Mouse (Mus musculus) C2C12 (cell line): ENCODE results near the gene Lingo3. TPM values are rescaled to one million over a fixed set of nuclear protein-coding genes. Genes with fewer than 3 reads are reported as not detected.

Experiments used
- H3K27me3 ChIP-seq: one replicate; pipeline ENCODE4 v1.6.1; 2011; ENCODE audit not compliant: control insufficient read depth, insufficient read depth, insufficient read length
- H3K36me3 ChIP-seq: one replicate; pipeline ENCODE4 v1.6.1; 2011; ENCODE audit not compliant: control insufficient read depth, insufficient read depth
- H3K4me3 ChIP-seq: one replicate; pipeline ENCODE4 v1.5.1; 2011; ENCODE audit warnings: mild to moderate bottlenecking, control low read depth; ENCODE audit not compliant: poor library complexity, insufficient read depth, severe bottlenecking
- H3K79me2 ChIP-seq: one replicate; pipeline ENCODE4 v1.6.1; 2011; ENCODE audit not compliant: control insufficient read depth, insufficient read depth
- H3K79me3 ChIP-seq: one replicate; pipeline ENCODE4 v1.6.1; 2011; ENCODE audit warnings: low read depth, control low read depth
- H3ac ChIP-seq: one replicate; pipeline ENCODE3; 2011; ENCODE audit warnings: low read depth; ENCODE audit not compliant: control insufficient read depth, insufficient read length
- CEBPB ChIP-seq: IDR thresholded peaks from one replicate; pipeline ENCODE4 v1.6.1; 2011; ENCODE audit warnings: low read depth, mild to moderate bottlenecking, control low read depth, moderate library complexity
- CTCF ChIP-seq: IDR thresholded peaks from one replicate; pipeline ENCODE4 v1.5.1; 2011; ENCODE audit not compliant: control insufficient read depth, insufficient read depth, insufficient read length
- FOSL1 ChIP-seq: IDR thresholded peaks from one replicate; pipeline ENCODE4 v1.8.0; 2011; ENCODE audit warnings: mild to moderate bottlenecking, low read length; ENCODE audit not compliant: poor library complexity, insufficient read depth, severe bottlenecking
- MAX ChIP-seq: IDR thresholded peaks from one replicate; pipeline ENCODE4 v1.6.1; 2011; ENCODE audit warnings: mild to moderate bottlenecking, control low read depth
- MYOD1 ChIP-seq: IDR thresholded peaks from one replicate; pipeline ENCODE4 v1.6.1; 2011; ENCODE audit warnings: low read depth; ENCODE audit not compliant: control insufficient read depth, insufficient read length
- MYOG ChIP-seq: IDR thresholded peaks from one replicate; pipeline ENCODE4 v1.6.1; 2011; ENCODE audit not compliant: control insufficient read depth, insufficient read length; ENCODE audit errors: extremely low read depth
- USF1 ChIP-seq: IDR thresholded peaks from one replicate; pipeline ENCODE4 v1.6.1; 2011; ENCODE audit warnings: low read depth, mild to moderate bottlenecking, control low read depth, moderate library complexity
- long read RNA-seq, 2 experiments: library from polyadenylated mRNA; unstranded; transcript quantifications; one replicate each; pipeline ENCODE4 v2.0.0; 2019 to 2020
- polyA plus RNA-seq: library from polyadenylated mRNA; unstranded; fragments of >200 nt; fragmentation: generic; extraction: Trizol; gene quantifications from one replicate; pipeline ENCODE4 v1.2.1, GENCODE M21; 2012; ENCODE audit warnings: missing spikeins

Gene Lingo3
- 0.05 TPM for polyA plus RNA-seq
- long read RNA-seq, experiment 1 = 0 reads
- long read RNA-seq, experiment 2 = 0 reads

DNA sequence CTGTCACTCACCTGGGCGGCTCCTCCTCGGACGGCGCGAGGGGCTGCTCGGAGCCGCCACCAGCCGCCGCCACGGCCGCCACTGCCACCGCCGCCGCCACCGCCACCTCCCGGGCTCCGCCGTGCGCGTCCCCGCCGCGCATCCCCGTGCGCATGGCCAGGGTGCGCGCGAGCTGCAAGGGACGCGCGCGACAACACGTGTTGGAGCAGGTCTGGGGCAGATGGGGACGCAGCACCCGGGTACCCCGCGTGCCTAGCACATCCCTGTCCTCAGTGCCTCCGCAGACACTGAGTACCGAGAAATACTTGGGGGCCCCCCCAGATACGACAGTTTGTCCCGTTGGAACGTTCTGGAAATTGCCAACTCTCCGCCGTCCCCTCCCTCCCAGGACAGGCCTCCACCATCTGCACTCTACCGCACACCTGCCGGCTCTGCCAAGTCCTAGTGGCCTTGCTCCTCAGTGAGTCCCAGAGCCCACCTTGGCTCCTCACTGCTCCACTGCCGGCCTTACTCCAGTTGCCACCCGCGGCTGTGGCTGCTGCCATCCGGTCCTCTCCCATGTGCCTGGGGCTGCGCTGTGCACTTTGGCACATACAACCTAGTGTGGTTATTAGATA lies at the start of gene Lingo3:
TSS of gene Lingo3 (minus strand) at position 109 of the 617 bp plus-strand sequence.
- Histone ChIP-seq H3K4me3 (no peak within 1 kb of the TSS), H3K36me3 (no peaks in the 10 kb centered on the region), H3ac (no peak within 1 kb of the TSS), H3K79me3 (no peaks in the 10 kb centered on the region), H3K79me2 (no peaks in the 10 kb centered on the region), H3K27me3 (peaks cover 41% of the 10 kb centered on the region)
- TF ChIP-seq CTCF (no peak), CEBPB (no peak), MYOD1 (no peak)

DNA sequence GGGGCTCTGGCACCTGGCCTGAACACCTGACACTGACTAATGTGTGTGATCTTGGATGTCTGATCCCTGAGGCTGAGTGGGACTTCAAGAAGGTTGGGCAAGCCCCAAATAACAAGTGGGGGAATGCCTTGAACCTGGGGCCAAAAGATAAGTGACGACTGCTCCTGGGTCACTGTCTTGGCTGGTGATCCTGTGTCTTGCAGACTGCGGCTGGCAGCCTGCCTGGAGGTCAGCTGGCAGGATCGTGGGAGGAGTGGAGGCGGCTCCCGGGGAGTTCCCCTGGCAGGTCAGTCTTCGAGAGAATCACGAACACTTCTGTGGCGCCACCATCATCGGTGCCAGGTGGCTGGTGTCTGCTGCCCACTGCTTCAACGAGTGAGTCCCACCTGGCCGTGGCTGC lies 43.3 kb upstream of the Lingo3 start:
- no peak for TF ChIP-seq MYOD1
- TF ChIP-seq FOSL1 = no peak
- Histone ChIP-seq H3K79me3 (no peaks in the 10 kb centered on the region), H3ac (no peak overlapping the region), H3K36me3 (no peaks in the 10 kb centered on the region), H3K27me3 (peaks cover 23% of the 10 kb centered on the region), H3K4me3 (no peak overlapping the region), H3K79me2 (no peaks in the 10 kb centered on the region)

DNA sequence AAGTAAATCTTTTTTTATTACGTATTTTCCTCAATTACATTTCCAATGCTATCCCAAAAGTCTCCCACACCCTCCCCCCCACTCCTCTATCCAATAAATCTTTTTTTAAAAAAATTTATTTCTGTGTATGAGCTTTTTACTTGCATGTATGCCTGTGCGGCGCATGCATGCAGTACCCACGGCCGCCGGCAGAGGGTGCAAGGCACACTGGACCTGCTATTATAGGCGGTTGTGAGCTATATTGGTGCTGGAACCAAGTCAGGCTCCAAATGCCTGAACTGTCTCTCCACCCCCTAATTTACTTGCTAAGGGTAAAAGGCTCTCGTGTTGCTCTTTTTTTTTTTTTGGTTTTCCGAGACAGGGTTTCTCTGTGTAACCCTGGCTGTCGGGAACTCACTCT lies 37.5 kb upstream of the Lingo3 start:
- no peaks in the 10 kb centered on the region for H3K79me3 ChIP-seq
- H3K36me3 ChIP-seq = no peaks in the 10 kb centered on the region
- no peak for TF ChIP-seq FOSL1
- TF ChIP-seq CTCF = peak; percentile 92
- H3ac ChIP-seq = no peak overlapping the region
- peaks cover 7% of the 10 kb centered on the region for H3K27me3 ChIP-seq
- no peak overlapping the region for H3K4me3 ChIP-seq
- no peaks in the 10 kb centered on the region for H3K79me2 ChIP-seq

DNA sequence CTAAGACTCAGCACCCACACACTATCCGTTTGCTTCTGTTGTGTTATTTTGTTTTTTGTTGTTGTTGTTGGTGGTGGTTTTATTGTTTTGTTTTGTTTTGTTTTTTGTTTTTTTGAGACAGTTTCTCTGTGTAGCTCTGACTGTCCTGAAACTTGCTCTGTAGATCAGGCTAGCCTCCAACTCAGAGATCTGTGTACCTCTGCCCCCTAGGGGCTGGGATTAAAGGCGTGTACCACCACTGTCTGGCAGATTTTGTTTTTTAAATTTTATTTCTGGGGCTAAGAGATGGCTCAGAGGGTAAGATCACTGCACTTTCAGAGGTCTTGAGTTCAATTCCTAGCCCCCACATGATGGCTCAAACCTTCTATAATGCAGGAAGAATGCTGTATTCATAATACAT lies 37.1 kb upstream of the Lingo3 start:
- Histone ChIP-seq H3K4me3 (no peak overlapping the region), H3ac (no peak overlapping the region), H3K79me2 (no peaks in the 10 kb centered on the region), H3K27me3 (peaks cover 7% of the 10 kb centered on the region), H3K79me3 (no peaks in the 10 kb centered on the region), H3K36me3 (no peaks in the 10 kb centered on the region)
- TF ChIP-seq USF1 (no peak), MYOG (no peak), MYOD1 (no peak), CTCF (no peak), CEBPB (no peak), FOSL1 (no peak), MAX (no peak)

DNA sequence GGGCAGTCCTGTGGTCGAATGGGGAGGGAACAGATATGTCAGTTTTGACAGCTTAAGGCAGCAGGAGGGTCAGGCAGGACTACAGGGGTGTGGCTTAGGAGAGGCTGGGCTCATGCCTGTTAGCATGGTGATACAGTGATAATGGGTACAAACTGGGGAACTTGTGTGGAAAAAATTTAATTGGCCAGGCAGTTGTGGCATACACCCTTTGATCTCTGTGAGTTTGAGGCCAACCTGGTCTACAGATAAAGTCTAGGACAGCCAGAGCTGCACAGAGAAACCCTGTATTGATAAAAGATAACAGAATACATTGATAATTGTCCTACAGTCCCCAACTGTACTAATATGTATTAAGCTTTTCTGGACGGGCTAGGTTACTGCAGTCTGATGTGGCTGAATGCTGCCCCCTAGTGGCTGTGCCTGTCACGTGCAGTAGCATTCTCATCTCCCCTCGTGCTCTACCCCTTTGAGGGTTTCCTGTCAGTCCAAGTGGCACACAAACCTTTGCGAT lies 36.3 kb upstream of the Lingo3 start:
- no peak overlapping the region for H3ac ChIP-seq
- TF ChIP-seq CEBPB (no peak), MYOG (no peak), FOSL1 (no peak), MYOD1 (no peak), CTCF (peak; percentile 90), USF1 (peak; percentile 84), MAX (peak; percentile 96)

DNA sequence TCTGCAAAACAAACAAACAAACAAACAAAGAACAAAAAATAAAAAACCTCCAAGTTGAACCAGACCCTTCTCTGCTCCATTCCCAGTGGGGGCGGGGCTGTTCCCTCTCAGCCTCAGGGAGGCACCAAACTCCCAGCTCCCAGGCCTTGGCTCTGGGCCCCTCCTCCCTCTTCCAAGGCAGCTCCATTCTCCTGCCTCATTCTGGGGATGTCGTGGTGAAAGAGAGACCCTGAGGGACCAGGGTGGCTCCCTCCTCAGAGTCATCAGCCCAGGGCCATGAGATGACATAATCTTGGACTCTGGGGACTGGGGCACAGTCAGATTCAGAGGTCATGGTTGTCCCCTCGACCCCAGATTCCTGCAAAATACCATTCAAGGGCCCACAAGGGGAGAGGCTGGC lies 32.8 kb upstream of the Lingo3 start:
- Histone ChIP-seq H3K79me2 (no peaks in the 10 kb centered on the region), H3ac (no peak overlapping the region), H3K27me3 (peaks cover 4% of the 10 kb centered on the region), H3K36me3 (no peaks in the 10 kb centered on the region), H3K79me3 (no peaks in the 10 kb centered on the region), H3K4me3 (no peak overlapping the region)
- TF ChIP-seq MYOD1 = no peak
- TF ChIP-seq USF1 = no peak
- no peak for TF ChIP-seq MYOG
- TF ChIP-seq MAX = no peak
- no peak for TF ChIP-seq FOSL1
- TF ChIP-seq CTCF = no peak
- TF ChIP-seq CEBPB = no peak

More for the DNA sequence above, 36.3 kb upstream of the Lingo3 start:
- Histone ChIP-seq H3K4me3 (no peak overlapping the region), H3K36me3 (no peaks in the 10 kb centered on the region), H3K79me2 (no peaks in the 10 kb centered on the region), H3K79me3 (no peaks in the 10 kb centered on the region), H3K27me3 (peaks cover 4% of the 10 kb centered on the region)

DNA sequence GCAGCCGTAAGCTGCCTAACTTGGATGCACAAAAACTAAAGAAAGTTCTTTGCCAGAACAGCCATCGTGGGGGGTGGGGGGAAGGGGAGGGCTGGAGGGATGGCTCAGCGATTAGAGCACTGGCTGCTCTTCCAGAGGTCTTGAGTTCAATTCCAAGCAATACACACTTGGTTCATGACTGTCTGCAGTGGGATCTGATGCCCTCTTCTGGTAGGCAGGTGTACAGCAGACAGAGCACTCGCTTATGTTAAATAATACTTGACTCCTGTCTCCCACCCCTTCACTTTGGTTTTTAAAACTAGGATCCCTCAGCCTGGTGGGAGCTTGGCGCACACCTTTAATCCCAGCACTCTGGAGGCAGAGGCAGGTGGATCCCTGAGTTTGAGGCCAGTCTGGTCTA lies 32.2 kb upstream of the Lingo3 start:
- Histone ChIP-seq H3K4me3 (no peak overlapping the region), H3K36me3 (no peaks in the 10 kb centered on the region)

More for the DNA sequence above, 32.2 kb upstream of the Lingo3 start:
- Histone ChIP-seq H3ac (no peak overlapping the region), H3K79me2 (no peaks in the 10 kb centered on the region), H3K27me3 (peaks cover 4% of the 10 kb centered on the region), H3K79me3 (no peaks in the 10 kb centered on the region)
- TF ChIP-seq CTCF (peak; percentile 63), CEBPB (no peak)
